Mouse (Mus musculus): ENCODE measurements around the gene Numa1.

DNA sequence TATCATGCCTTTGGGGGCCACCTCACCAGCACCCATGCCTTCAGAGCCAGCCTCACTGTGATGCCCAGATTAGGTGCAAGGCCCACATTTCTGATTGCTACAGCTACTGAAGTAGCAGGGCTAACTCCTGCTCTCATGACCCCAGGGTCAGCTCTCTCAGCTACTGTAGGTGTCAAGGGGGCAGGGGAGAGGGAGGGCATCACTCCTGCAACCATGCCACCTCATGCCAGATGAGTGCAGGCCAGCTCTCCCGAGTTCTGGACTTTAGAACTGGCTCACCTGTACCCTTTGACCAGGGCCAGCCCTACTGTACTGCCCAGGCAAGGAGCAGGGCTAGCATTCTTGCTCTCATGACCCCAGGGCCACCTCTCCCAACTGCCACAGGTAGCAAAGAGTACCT lies 48.8 kb downstream of the Numa1 start:
- TF ChIP-seq CTCF (IDR thresholded peaks at IDR 0.05; ENCODE audit: low read depth) (no peak), EP300 (IDR thresholded peaks at IDR 0.05; ENCODE audit: low read depth) (no peak)

All from liver, postnatal 0 days (tissue).